Mouse (Mus musculus) stomach, embryonic 16.5 days (tissue): ENCODE measurements at regions not wholly inside any gene's neighbourhood (a gene's known extent, or its start where the extent isn't known, plus 50 kb on each side); places are given as distances from the start of the nearest gene placed in this dataset.

Source experiments
- ATAC-seq: fragments of 200-750 bp; cut with Nextera tagmentation; 2 replicates; pipeline ENCODE4 v1.8.0; 2017; ENCODE audit warnings: moderate number of reproducible peaks, moderate TSS enrichment; ENCODE audit not compliant: insufficient read depth, low FRiP score
- H3K27ac ChIP-seq: fragments of 300-500 bp; sonication (generic); 2 replicates; pipeline ENCODE4 v1.5.1; 2014; ENCODE audit warnings: low read length
- H3K27me3 ChIP-seq: fragments of 300-500 bp; sonication (generic); 2 replicates; pipeline ENCODE4 v1.6.1; 2014; ENCODE audit warnings: low read length, control low read depth, mixed read lengths; ENCODE audit not compliant: control insufficient read depth, insufficient read depth
- H3K36me3 ChIP-seq: fragments of 300-500 bp; sonication (generic); 2 replicates; pipeline ENCODE4 v1.6.1; 2014; ENCODE audit warnings: low read length; ENCODE audit not compliant: control insufficient read depth, insufficient read depth
- H3K4me1 ChIP-seq: fragments of 300-500 bp; sonication (generic); 2 replicates; pipeline ENCODE4 v1.6.1; 2014; ENCODE audit warnings: low read length, control low read depth, mixed read lengths; ENCODE audit not compliant: control insufficient read depth, insufficient read depth
- H3K4me2 ChIP-seq: fragments of 300-500 bp; sonication (generic); 2 replicates; pipeline ENCODE4 v1.6.1; 2014; ENCODE audit warnings: low read depth, low read length, mixed read lengths
- H3K4me3 ChIP-seq: fragments of 300-500 bp; sonication (generic); replicated peaks from 2 replicates; pipeline ENCODE4 v1.5.1; 2014; ENCODE audit warnings: mild to moderate bottlenecking, low read length
- H3K9ac ChIP-seq: fragments of 300-500 bp; sonication (generic); 2 replicates; pipeline ENCODE4 v1.6.1; 2014; ENCODE audit warnings: low read length
- H3K9me3 ChIP-seq: fragments of 300-500 bp; sonication (generic); replicated peaks from 2 replicates; pipeline ENCODE4 v1.6.1; 2016; ENCODE audit warnings: low read length, control low read depth; ENCODE audit not compliant: control insufficient read depth
- WGBS: fragments of 180-500 bp; shearing (Covaris S2); extraction: QIAGEN DNeasy Blood & Tissue Kit; methylation state at CpG from one replicate; pipeline ENCODE4 v1.1.7; 2014; 5-methylcytosine and 5-hydroxymethylcytosine counted together

DNA sequence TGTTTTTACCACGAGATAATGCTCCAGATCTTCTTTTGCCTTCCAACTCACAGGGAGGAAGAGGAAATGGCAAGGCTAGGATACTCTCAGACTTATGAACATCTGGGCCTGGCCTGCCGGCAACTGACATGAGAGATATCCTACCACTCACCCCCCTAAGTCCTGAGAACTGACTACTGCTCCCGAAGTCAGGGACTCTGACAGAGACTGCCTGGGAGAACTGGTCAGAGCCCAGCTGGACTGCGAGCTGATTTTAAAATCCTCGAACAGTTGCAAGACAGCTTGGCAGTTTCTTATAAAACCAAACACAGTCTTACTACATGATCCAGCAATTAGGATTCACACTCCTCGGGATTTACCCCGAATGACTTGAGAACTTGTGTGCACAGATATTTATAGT is 211.4 kb downstream of the Lyplal1 start:
- no peaks in the 10 kb centered on the region; the same call in 1 of the 2 replicates for H3K9me3 ChIP-seq
- no peak overlapping the region for H3K4me3 ChIP-seq
- no peak overlapping the region for H3K9ac ChIP-seq
- ATAC-seq: no peak
- H3K36me3 ChIP-seq: no peaks in the 10 kb centered on the region
- no peak overlapping the region for H3K27ac ChIP-seq
- no peaks in the 10 kb centered on the region for H3K4me1 ChIP-seq
- WGBS: 50% methylated on average over 7 of the region's 7 CpGs
- H3K27me3 ChIP-seq: no peaks in the 10 kb centered on the region
- H3K4me2 ChIP-seq: no peak overlapping the region

GRCm38 (mm10) chr1:185915579-185915978 is 201.5 kb downstream of the Lyplal1 start:
- no peaks in the 10 kb centered on the region for H3K36me3 ChIP-seq
- 49% methylated on average over 2 of the region's 2 CpGs for WGBS
- H3K4me1 ChIP-seq: no peaks in the 10 kb centered on the region
- no peak for ATAC-seq
- H3K9ac ChIP-seq: no peak overlapping the region
- no peak overlapping the region for H3K4me2 ChIP-seq
- H3K27me3 ChIP-seq: no peaks in the 10 kb centered on the region
- H3K9me3 ChIP-seq: no peaks in the 10 kb centered on the region
- H3K4me3 ChIP-seq: no peak overlapping the region
- H3K27ac ChIP-seq: no peak overlapping the region

- H3K9me3 ChIP-seq: no peaks in the 10 kb centered on the region
- no peaks in the 10 kb centered on the region for H3K27me3 ChIP-seq
- ATAC-seq: no peak
- WGBS: 73% methylated on average over 1 of the region's 1 CpGs
- no peaks in the 10 kb centered on the region for H3K36me3 ChIP-seq
- no peak overlapping the region for H3K9ac ChIP-seq
- H3K4me1 ChIP-seq: no peaks in the 10 kb centered on the region
- H3K4me2 ChIP-seq: no peak overlapping the region
- H3K27ac ChIP-seq: no peak overlapping the region
- H3K4me3 ChIP-seq: no peak overlapping the region
These were observed 198.4 kb downstream of the Lyplal1 start for GRCm38 (mm10) chr1:185918663-185919062.

GRCm38 (mm10) chr1:185923723-185924122 is 193.4 kb downstream of the Lyplal1 start:
- H3K9ac ChIP-seq: no peak overlapping the region
- H3K4me3 ChIP-seq: no peak overlapping the region
- H3K27ac ChIP-seq: no peak overlapping the region
- H3K4me1 ChIP-seq: no peaks in the 10 kb centered on the region
- 0 out of 2 replicates have a peak, but pooled peaks cover 3% of the 10 kb centered on the region for H3K9me3 ChIP-seq
- ATAC-seq: no peak
- H3K36me3 ChIP-seq: no peaks in the 10 kb centered on the region
- no peaks in the 10 kb centered on the region for H3K27me3 ChIP-seq
- 67% methylated on average over 2 of the region's 2 CpGs for WGBS
- no peak overlapping the region for H3K4me2 ChIP-seq

DNA sequence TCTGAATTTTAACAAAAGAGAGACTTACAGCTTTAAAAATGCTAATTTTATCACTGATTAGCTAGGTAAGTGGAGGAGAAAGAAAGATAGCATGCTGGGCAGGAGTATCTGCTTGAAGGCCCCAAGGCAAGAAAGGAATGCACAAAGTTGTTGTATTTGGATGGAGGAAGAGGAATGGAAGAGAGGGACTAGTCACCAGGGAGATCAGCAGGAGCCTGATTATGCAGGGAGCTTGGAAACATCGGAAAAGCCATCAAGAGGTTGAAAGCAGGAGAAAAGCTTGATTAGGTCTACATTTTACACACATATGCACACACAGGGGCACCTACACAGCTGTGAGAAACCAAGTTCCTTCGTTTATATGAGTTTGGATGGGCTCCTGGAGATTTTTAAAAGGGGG is 188.1 kb downstream of the Lyplal1 start:
- H3K4me3 ChIP-seq: no peak overlapping the region
- no peak overlapping the region for H3K27ac ChIP-seq
- no peak overlapping the region for H3K4me2 ChIP-seq
- H3K27me3 ChIP-seq: no peaks in the 10 kb centered on the region
- WGBS: 31% methylated on average over 2 of the region's 2 CpGs
- H3K4me1 ChIP-seq: no peaks in the 10 kb centered on the region
- H3K9ac ChIP-seq: no peak overlapping the region
- 0 out of 2 replicates have a peak, but pooled peaks cover 3% of the 10 kb centered on the region for H3K9me3 ChIP-seq
- ATAC-seq: no peak
- no peaks in the 10 kb centered on the region for H3K36me3 ChIP-seq

DNA sequence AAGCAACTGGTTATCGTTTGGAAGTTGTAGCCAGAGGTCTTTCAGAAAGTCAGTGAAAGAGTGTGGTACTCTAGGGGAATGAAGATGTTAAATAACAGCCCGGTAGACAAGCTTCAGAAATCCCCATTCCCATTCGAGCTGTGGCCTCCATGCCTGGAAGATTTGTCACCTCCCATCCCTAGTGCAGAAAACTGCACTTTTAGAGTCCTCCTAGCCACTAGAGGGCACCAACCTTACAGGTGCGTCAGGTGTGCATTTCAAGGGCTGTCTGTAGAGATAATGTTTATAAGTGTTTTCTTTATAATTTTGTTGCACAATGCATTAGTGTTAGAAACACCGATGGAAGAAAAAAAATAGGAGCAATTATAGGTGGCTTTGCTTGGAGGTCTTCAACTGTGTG is 187.3 kb downstream of the Lyplal1 start:
- ATAC-seq: no peak
- Histone ChIP-seq H3K4me3 (no peak overlapping the region), H3K27me3 (no peaks in the 10 kb centered on the region), H3K36me3 (no peaks in the 10 kb centered on the region), H3K4me1 (no peaks in the 10 kb centered on the region), H3K9me3 (0 out of 2 replicates have a peak, but pooled peaks cover 3% of the 10 kb centered on the region), H3K27ac (no peak overlapping the region), H3K9ac (no peak overlapping the region), H3K4me2 (no peak overlapping the region)
- 85% methylated on average over 5 of the region's 5 CpGs for WGBS

DNA sequence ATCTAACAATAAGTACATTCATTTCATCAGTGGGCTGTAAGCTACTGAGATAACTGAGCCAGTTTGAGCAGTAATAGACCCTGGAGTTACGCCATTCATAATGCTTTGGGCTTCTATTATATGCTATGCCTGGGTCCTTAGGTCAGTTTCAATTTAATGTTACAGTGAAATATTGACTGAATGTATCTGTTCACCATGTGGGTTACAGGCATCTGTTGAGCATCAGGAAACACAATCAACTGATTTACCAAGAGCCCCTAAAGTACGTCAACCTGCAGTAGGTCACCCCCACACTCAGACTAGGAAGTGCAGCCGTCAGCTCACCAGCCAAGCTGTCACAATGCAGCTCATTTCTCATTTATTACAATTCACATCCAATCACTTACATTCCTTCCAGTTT is 183.5 kb downstream of the Lyplal1 start:
- no peaks in the 10 kb centered on the region for H3K9me3 ChIP-seq
- H3K4me3 ChIP-seq: no peak overlapping the region
- H3K36me3 ChIP-seq: no peaks in the 10 kb centered on the region
- no peak overlapping the region for H3K27ac ChIP-seq
- H3K9ac ChIP-seq: no peak overlapping the region
- no peaks in the 10 kb centered on the region for H3K4me1 ChIP-seq
- 81% methylated on average over 3 of the region's 3 CpGs for WGBS
- H3K27me3 ChIP-seq: no peaks in the 10 kb centered on the region
- H3K4me2 ChIP-seq: no peak overlapping the region
- no peak for ATAC-seq

DNA sequence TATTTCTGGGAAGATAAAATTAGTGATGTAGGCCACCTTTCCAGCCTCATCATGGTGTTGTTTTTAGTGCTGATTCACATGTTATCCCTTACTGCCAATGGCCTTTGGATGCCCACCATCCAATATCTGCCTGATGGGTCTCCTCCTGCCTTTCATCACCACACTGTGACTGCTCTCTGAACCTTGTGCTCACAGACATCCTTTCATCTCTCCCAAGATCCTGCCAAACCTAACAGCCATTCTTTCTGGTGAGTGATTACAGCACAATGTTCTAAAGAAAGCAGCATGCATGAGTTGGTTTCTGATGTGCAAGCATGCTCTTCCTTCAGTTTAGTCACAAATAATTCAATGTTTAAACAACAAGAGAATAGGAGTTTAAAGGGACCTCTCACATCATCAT is 180.1 kb downstream of the Lyplal1 start:
- Histone ChIP-seq H3K27ac (no peak overlapping the region), H3K4me2 (no peak overlapping the region), H3K9me3 (no peaks in the 10 kb centered on the region), H3K4me1 (no peaks in the 10 kb centered on the region), H3K36me3 (no peaks in the 10 kb centered on the region), H3K9ac (no peak overlapping the region), H3K27me3 (no peaks in the 10 kb centered on the region), H3K4me3 (no peak overlapping the region)
- ATAC-seq: no peak

DNA sequence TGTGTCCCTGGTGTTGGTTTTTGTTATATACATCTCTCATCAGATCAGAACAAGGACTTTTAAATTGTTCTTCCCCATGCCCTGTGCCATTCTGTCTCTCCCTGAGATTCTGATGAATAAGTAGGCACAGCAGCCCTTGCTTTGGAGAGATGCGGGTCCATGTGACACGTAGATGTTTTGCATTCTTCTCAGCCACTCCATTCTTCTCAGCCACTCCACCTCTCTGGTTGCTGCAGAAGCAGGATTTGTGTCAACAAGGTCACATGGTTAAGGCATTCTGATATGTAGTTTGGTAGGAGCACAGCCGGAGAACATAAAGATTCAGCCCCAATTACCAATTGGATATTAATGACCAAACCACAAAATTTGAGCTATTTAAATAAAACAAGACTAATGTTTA is 177.2 kb downstream of the Lyplal1 start:
- Histone ChIP-seq H3K27ac (no peak overlapping the region), H3K4me1 (no peaks in the 10 kb centered on the region), H3K27me3 (no peaks in the 10 kb centered on the region), H3K4me3 (no peak overlapping the region), H3K9ac (no peak overlapping the region), H3K9me3 (no peaks in the 10 kb centered on the region), H3K36me3 (no peaks in the 10 kb centered on the region), H3K4me2 (no peak overlapping the region)
- WGBS: 63% methylated on average over 3 of the region's 3 CpGs
- no peak for ATAC-seq

DNA sequence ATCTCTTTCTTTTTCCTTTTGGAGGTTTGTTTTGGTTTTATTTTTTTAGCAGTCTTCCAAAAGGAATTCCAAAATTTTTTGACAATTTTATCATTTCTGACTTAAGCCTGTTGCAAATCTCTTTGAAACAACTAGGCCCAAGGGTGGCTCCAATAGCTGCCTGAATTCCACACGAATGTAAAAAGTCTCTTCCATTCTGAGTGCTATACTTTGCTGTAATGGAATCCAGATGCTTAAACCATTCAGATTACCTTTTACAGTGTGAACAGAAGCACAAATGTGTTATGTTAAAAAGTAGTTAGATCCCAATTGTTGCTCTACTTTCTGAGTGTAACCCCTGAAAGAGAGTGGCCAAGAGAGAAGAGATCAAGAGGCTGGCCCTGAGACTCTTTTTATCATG is 176.6 kb downstream of the Lyplal1 start:
- no peak overlapping the region for H3K4me2 ChIP-seq
- ATAC-seq: no peak
- WGBS: 55% methylated on average over 1 of the region's 1 CpGs

More for the DNA sequence above, 176.6 kb downstream of the Lyplal1 start:
- H3K36me3 ChIP-seq: no peaks in the 10 kb centered on the region
- H3K27ac ChIP-seq: no peak overlapping the region
- no peaks in the 10 kb centered on the region for H3K27me3 ChIP-seq
- H3K9ac ChIP-seq: no peak overlapping the region
- H3K4me3 ChIP-seq: no peak overlapping the region
- no peaks in the 10 kb centered on the region for H3K9me3 ChIP-seq
- no peaks in the 10 kb centered on the region for H3K4me1 ChIP-seq
